Mouse (Mus musculus): ENCODE results near the gene Ugt1a9.

DNA sequence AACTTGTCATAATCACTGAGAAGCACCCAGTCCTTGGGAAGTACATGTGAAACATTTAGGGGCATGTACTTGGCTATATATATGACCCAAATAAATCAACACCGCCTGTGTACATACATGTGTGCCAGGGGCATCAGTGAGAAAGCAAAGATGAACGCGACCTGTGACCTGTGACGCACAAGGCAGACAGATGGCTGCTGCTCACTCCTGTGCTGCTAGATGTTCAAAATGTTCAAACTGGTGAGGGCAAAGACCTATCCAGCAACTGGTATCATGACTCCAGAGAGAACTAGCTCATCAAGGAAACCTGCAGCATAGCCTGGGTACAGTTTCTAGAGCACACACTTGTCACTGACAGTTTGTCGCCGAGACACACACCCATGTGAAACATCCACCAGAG, 196.9 kb downstream of the Ugt1a9 start:
- TF ChIP-seq HCFC1 (IDR thresholded peaks at IDR 0.05; ENCODE audit: borderline replicate concordance, insufficient read depth, low read length) (no peak), CHD2 (IDR thresholded peaks at IDR 0.05; ENCODE audit: low read depth, low read length) (no peak)
